Mouse (Mus musculus) megakaryocyte-erythroid progenitor cell, adult 5-6 weeks (primary cell): Measurements from ENCODE around the gene 4933427I04Rik. TPM values are rescaled to one million over a fixed set of nuclear protein-coding genes. Genes with fewer than 3 reads are reported as not detected.

ENCODE experiments used
- total RNA-seq, 2 experiments: library from RNA; stranded (forward) in 1 of 2; stranded (reverse) in 1 of 2; fragments of 200-1000, 215-1000 nt in 1 of 2; fragments of >200 nt in 1 of 2; fragmentation: Nextera tagmentation in 1 of 2; gene quantifications; 2 replicates each; pipeline ENCODE4 v1.2.3; 2014 to 2017

The 4933427I04Rik gene
- total RNA-seq, 2 experiments from 2014 or later: not detected

Other genes with a start within 250 kb of the 4933427I04Rik start
- gene Macf1, start 175.3 kb upstream of the 4933427I04Rik start, total RNA-seq (2014; fragmentation: Nextera tagmentation): 101 and 139 TPM in 2 replicates
- 111 and 173 TPM in 2 replicates for gene Macf1, start 175.3 kb upstream of the 4933427I04Rik start, total RNA-seq (2017)
- 163 and 168 TPM in 2 replicates for gene Ndufs5, start 141.5 kb upstream of the 4933427I04Rik start, total RNA-seq (2014; fragmentation: Nextera tagmentation)
- 121 and 189 TPM in 2 replicates for gene Ndufs5, start 141.5 kb upstream of the 4933427I04Rik start, total RNA-seq (2017)
- gene Akirin1, start 109.3 kb upstream of the 4933427I04Rik start, total RNA-seq (2014; fragmentation: Nextera tagmentation): 27.4 and 34.6 TPM in 2 replicates
- gene Akirin1, start 109.3 kb upstream of the 4933427I04Rik start, total RNA-seq (2017): 16.7 and 20.1 TPM in 2 replicates
- gene Rhbdl2, start 71.8 kb upstream of the 4933427I04Rik start, total RNA-seq (2014; fragmentation: Nextera tagmentation): not detected in 2 replicates
- gene Rhbdl2, start 71.8 kb upstream of the 4933427I04Rik start, total RNA-seq (2017): not detected in 2 replicates
- 25.7 and 27.0 TPM in 2 replicates for gene Mycbp, start 45.2 kb downstream of the 4933427I04Rik start, total RNA-seq (2014; fragmentation: Nextera tagmentation)
- 24.6 and 30.2 TPM in 2 replicates for gene Mycbp, start 45.2 kb downstream of the 4933427I04Rik start, total RNA-seq (2017)
- 28.4 and 45.4 TPM in 2 replicates for gene Rragc, start 57.8 kb downstream of the 4933427I04Rik start, total RNA-seq (2014; fragmentation: Nextera tagmentation)
- 21.4 and 55.9 TPM in 2 replicates for gene Rragc, start 57.8 kb downstream of the 4933427I04Rik start, total RNA-seq (2017)
- gene 4930535I16Rik, start 58.3 kb downstream of the 4933427I04Rik start, total RNA-seq (2014; fragmentation: Nextera tagmentation): not detected in 2 replicates
- gene 4930535I16Rik, start 58.3 kb downstream of the 4933427I04Rik start, total RNA-seq (2017): not detected in 2 replicates